Mouse (Mus musculus) layer of hippocampus, adult 2 months (tissue): ENCODE data around the gene Tsen34. TPM values are rescaled to one million over a fixed set of nuclear protein-coding genes. Genes with fewer than 3 reads are reported as not detected.
"Not testable (repeated sequence)": the region's sequence is repeated elsewhere in the genome, so short reads cannot be mapped to it uniquely, and the experiment has no call there.

Source experiments
- DNase-seq, 2 experiments: peaks; one replicate each; pipeline ENCODE4 v3.0.0; 2022; ENCODE audit warnings: low spot score in 2 of 2
- H3K27ac ChIP-seq: fragments of 200-600 bp; 2 replicates; pipeline ENCODE4 v1.8.1; 2022
- H3K4me3 ChIP-seq: fragments of 200-600 bp; 2 replicates; pipeline ENCODE4 v1.8.1; 2022; ENCODE audit warnings: mild to moderate bottlenecking
- CTCF ChIP-seq: fragments of 200-600 bp; conservative IDR thresholded peaks from 2 replicates; pipeline ENCODE4 v1.8.1; 2022; ENCODE audit warnings: antibody characterized with exemption, mild to moderate bottlenecking, moderate library complexity
- total RNA-seq, 2 experiments: library from RNA; stranded (reverse); gene quantifications; 2 replicates each; pipeline ENCODE4 v1.2.3; 2021

The Tsen34 gene
- total RNA-seq, 2 experiments from 2014 or later: 80.2 to 84.8 TPM

- no peak for DNase-seq
- peak overlapping the region; percentile 96 for H3K4me3 ChIP-seq
- no peak for TF ChIP-seq CTCF
- peak overlapping the region; percentile 94 for H3K27ac ChIP-seq
These were observed 1.1 kb downstream of the Tsen34 start for GRCm38 (mm10) chr7:3693809-3694075.

DNA sequence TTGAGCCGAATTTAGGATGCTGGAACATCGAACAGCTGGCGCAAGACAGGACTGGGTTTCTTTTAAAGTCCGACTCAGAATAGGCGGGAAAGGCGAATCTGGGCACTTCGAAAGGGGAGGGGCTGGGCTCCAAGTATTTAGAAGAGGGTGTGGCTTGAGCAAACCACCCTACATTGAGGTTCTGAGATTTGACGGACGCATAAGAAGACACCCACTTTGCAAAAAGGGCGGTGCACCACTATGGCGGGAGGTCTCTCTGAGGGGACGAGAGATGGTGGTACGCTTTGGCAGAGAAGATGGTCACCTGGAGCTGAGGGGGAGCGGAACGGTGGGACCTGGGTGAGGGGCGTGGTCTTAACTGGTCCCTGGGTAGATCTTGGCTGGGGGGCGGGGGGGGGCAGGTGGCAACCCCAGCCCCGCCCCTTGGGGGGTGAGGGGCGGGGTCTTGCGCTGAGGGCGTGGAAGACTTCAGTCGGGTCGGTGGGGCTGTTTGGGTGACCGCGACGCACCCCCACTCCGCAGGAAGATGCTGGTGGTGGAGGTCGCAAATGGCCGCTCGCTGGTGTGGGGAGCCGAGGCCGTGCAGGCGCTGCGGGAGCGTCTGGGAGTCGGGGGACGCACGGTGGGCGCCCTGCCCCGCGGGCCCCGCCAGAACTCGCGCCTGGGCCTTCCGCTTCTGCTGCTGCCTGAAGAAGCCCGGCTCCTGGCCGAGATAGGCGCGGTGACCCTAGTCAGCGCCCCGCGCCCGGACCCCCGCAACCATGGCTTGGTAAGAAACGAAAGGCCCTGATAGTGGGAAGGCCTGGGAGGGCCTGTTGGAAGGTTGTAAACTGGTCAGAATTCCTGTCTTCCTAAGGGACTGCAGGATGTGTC, 1.6 kb downstream of the Tsen34 start:
- no peak for TF ChIP-seq CTCF
- H3K27ac ChIP-seq: peak overlapping the region; percentile 94
- peak overlapping the region; percentile 96 for H3K4me3 ChIP-seq
- peak; percentile 41 to 61 for DNase-seq

DNA sequence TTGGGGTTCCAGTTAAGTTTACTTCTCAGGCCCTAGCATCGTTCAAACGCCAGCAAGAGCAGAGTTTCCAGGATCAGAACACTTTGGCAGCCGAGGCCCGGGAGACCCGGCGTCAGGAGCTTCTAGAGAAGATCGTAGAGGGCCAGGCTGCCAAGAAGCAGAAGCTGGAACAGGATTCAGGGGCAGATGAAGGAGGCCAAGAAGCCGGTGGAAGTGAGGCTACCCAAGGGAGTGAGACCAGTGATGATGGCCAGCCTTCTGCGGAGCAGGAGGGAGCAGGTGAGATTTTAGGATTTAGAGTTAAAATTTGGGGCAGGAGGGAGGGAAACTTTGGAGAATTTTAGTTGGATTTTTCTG, 2.3 kb downstream of the Tsen34 start:
- peak overlapping the region; percentile 96 for H3K4me3 ChIP-seq
- DNase-seq: not testable (repeated sequence)
- peak overlapping the region; percentile 94 for H3K27ac ChIP-seq

DNA sequence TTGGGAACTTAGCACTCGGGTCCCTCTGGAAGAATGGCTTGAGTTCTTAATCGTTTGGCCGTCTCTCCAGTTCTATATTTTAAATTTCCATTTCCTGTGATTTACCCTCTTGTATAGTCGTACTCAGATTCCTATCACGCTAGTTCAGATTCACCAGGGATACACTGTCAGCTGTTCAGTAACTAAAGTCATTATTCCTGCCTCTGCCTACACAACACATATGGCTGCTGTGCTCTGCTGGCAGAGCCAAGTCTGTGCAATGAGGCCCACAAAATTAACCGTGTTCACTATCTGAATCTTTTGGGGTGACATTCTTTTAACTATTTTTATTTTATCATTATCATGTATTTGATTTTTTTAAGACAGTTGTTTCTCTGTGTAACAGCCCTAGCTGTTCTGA, 5.8 kb downstream of the Tsen34 start:
- no peak overlapping the region for H3K4me3 ChIP-seq
- TF ChIP-seq CTCF: peak; percentile 39
- peak in 1 of 2 experiments; percentile 65 for DNase-seq
- peak overlapping the region; percentile 84 for H3K27ac ChIP-seq

GRCm38 (mm10) chr7:3703148-3703878, 10.7 kb downstream of the Tsen34 start:
- H3K4me3 ChIP-seq: peak overlapping the region; percentile 90
- DNase-seq: no peak
- no peak for TF ChIP-seq CTCF
- H3K27ac ChIP-seq: peak overlapping the region; percentile 93

DNA sequence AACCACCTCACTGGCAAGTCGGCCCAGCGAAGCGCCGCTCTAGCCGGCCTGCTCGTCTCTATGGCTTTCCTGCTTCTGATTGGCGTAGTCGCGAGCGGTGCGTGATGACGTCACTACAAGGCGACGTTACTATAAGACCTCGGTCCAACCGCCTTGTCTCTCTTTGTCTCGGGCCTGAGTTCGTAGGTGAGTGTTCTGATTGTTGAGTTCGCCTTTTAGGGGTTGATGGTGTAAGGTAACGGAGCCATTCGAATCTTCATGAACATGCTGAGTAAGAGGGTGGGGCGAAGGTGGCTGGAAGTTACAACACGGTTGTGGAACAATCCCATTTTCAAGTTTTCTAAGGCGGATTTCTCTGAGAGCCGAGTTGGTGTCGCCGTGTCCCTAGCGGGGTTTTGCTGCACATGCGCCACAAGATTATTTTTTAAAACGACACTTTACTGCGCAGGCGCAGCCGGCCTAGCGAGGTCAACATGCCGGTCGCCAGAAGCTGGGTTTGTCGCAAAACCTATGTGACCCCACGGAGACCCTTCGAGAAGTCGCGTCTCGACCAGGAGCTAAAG, 11.3 kb downstream of the Tsen34 start, which contains the start of gene Rps9:
Rps9 (plus strand) TSS at position 115 of the 563 bp plus-strand sequence.
- peak; percentile 72 for TF ChIP-seq CTCF
- H3K4me3 ChIP-seq: peak within 1 kb of the TSS; percentile 90
- peak within 1 kb of the TSS; percentile 93 for H3K27ac ChIP-seq
- DNase-seq: peak; percentile 96

DNA sequence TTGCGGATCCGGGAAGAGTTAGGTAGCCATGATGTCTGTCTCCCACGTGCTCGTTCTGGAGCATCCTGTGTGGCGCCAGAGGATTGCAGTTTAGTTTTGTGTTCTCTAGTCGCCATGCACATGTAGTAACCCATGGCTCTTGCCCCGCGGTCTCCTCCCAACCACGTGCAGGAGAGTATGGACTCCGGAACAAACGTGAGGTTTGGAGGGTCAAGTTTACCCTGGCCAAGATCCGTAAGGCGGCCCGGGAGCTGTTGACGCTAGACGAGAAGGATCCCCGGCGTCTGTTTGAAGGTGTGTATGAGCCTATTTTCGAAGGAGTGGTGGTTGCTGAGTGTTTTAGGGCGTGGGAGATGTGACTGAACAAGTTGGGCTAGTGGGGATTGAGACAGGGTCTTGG, 11.8 kb downstream of the Tsen34 start:
- TF ChIP-seq CTCF: no peak
- H3K4me3 ChIP-seq: peak overlapping the region; percentile 90
- H3K27ac ChIP-seq: peak overlapping the region; percentile 93
- DNase-seq: no peak

DNA sequence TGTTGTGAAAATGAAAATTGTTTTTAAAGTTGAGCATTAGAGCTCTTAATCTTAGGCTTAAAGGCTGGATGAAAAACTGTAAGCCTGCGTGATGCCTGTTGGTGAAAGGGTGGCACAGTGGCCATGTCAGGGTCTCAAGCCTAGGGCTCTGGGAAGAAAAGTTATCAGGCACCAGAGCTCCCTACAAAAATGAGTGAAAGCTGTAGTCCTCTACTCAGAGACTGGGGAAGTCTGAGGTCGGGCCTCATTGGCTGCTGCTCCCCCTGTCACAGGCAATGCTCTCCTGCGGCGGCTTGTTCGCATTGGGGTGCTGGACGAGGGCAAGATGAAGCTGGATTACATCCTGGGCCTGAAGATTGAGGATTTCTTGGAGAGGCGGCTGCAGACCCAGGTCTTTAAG, 12.8 kb downstream of the Tsen34 start:
- not testable (repeated sequence) for DNase-seq
- Histone ChIP-seq H3K27ac (peak overlapping the region; percentile 93; the same call in 1 of the 2 replicates), H3K4me3 (peak overlapping the region; percentile 90)

DNA sequence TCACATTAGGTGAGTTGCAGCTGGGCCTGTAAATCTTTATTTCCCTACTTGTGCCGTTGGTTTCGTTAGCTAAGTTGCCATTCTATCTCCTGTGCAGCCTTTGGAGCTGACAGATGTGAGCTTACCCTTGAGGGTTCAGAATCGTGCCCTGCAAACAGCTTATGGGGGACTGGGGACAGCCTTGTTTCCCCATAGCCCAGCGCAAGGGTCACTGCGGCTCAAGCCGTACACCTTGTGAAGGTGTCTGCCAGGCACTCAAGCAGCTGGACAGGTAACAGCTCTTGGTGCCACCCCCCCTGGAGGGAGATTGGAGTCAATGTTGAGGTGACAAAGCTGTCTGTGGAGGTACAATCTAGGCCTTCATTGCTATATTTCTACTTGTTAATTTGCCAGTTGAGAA, 13.2 kb downstream of the Tsen34 start:
- no peak for DNase-seq
- TF ChIP-seq CTCF: no peak
- Histone ChIP-seq H3K4me3 (peak overlapping the region; percentile 90), H3K27ac (no peak overlapping the region; the same call in 1 of the 2 replicates)

- H3K4me3 ChIP-seq: 0 out of 2 replicates have a peak overlapping the region, but pooled peaks have one; percentile 90
- DNase-seq: no peak
- TF ChIP-seq CTCF: no peak
- peak overlapping the region; percentile 8; the same call in 1 of the 2 replicates for H3K27ac ChIP-seq
These were observed 13.8 kb downstream of the Tsen34 start for GRCm38 (mm10) chr7:3706343-3706934.

- no peak for TF ChIP-seq CTCF
- no peak for DNase-seq
- H3K27ac ChIP-seq: 0 out of 2 replicates have a peak overlapping the region, but pooled peaks have one; percentile 8
- no peak overlapping the region for H3K4me3 ChIP-seq
These were observed 14.4 kb downstream of the Tsen34 start for GRCm38 (mm10) chr7:3707027-3707426.

DNA sequence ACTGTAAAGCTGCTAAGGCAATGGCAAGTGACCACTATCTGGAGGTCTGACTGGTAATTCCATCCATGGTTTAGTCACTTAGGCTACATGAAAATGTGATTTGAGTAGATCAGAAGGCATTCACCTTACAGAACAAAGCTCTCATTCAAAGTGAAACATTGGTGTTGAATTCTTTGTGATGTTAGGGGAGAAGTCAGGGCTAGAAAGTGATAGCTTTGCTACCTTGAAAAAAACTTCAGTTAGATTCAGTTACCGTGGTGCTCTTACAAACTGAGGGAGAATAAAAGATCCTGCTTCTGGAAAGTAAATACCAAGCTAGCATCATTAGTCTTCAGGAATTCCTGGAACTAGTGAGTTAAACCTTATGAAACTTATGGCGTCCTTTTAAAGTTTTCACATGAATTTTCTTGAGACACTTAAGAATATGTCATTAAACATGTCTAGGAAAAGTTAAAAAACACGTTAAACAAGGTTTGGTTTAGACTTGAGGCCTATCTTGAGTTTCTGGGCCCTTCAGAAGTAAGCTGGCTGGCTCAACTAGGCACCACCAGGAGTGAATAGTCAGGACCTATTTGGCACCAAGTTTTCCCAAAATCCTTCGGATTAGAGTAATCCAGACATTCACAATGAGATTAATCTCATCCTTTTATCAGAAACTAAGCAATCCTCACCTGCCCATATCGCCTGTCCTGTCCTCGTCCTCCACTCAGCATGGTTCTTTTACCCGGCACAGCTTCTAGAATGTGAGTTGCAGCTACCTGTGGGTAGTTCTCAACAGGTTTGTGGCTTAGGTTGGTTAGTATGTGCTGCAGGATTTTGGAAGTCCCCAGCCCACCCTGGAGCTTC, 15.1 kb downstream of the Tsen34 start:
- H3K4me3 ChIP-seq: no peak overlapping the region
- DNase-seq: no peak
- TF ChIP-seq CTCF: no peak
- no peak overlapping the region for H3K27ac ChIP-seq
